ENCODE assay signal across 17 mouse cellular contexts in the genomic region with DNA sequence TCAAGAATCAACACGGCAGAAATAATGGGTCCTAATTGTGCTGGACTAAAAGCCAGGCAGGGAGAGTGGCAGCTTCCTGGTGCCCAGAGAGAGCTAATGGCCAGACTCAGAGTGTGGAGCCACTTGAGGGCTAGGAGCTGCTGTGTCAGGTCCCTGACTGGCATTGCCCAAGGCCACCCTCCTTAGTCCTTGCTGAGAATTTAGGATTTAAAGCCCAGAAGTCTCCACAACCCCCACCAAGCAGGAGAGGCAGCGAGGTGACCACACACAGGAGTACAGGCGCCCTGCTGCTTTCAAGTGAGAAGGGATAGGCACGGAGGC.
DNase-seq lines count a peak whose midpoint lies in the region; ATAC-seq lines count a peak whose summit lies in the region.
"Had no signal": no experiment of that assay in that cellular context is flagged by ENCODE, and none has a peak within 500 bp of the region (broad histone marks: within the 10 kb centered on the region; RNA-seq: fewer than 3 reads in every experiment).

No protein-coding gene starts in this region.

- no peak for DNase-seq in hindbrain, embryonic 11.5 days (ENCODE audit: low spot score)
- no peak for DNase-seq in midbrain, embryonic 11.5 days (ENCODE audit: low spot score, missing footprints)
- no peak for DNase-seq in gastrocnemius, adult 18-20 months (ENCODE audit: low spot score)
- DNase-seq in T-cell, adult 2 months (ENCODE audit: low spot score): no peak
- DNase-seq in layer of hippocampus, adult 18-20 months (ENCODE audit: low spot score in 2 of 2): no peak
- DNase-seq: cerebellum, adult 9-10 months; heart, adult 11 months; heart, postnatal 4 days; kidney, adult 11 months; kidney, postnatal 14 days; thymus, postnatal 36 days had no signal

- no peaks in the 10 kb centered on the region for H3K36me3 ChIP-seq in forebrain, embryonic 13.5 days (ENCODE audit: poor library complexity, severe bottlenecking)
- H3K36me3 ChIP-seq in hindbrain, embryonic 11.5 days (ENCODE audit: control insufficient read depth, insufficient read depth, low read length): no peaks in the 10 kb centered on the region
- no peaks in the 10 kb centered on the region for H3K36me3 ChIP-seq in midbrain, embryonic 11.5 days (ENCODE audit: control insufficient read depth, insufficient read depth, low read length)
- no peaks in the 10 kb centered on the region for H3K36me3 ChIP-seq in neural tube, embryonic 13.5 days
- H3K36me3 ChIP-seq: heart, embryonic 13.5 days; limb, embryonic 13.5 days; liver, embryonic 15.5 days had no signal

- peak; percentile 64 for ATAC-seq in forebrain, embryonic 13.5 days
- ATAC-seq in hindbrain, embryonic 11.5 days (ENCODE audit: low FRiP score): peak; percentile 48; the same call in 1 of the 2 replicates
- peak; percentile 20; the same call in 1 of the 2 replicates for ATAC-seq in midbrain, embryonic 11.5 days (ENCODE audit: low FRiP score)
- peak; percentile 36; the same call in 1 of the 2 replicates for ATAC-seq in neural tube, embryonic 13.5 days (ENCODE audit: low read depth)

- peak overlapping the region; percentile 48 for H3K4me2 ChIP-seq in forebrain, embryonic 13.5 days
- no peak overlapping the region for H3K4me2 ChIP-seq in hindbrain, embryonic 11.5 days (replicated peaks; ENCODE audit: low read depth, low read length)
- peak overlapping the region; percentile 29 for H3K4me2 ChIP-seq in midbrain, embryonic 11.5 days
- H3K4me2 ChIP-seq in neural tube, embryonic 13.5 days: peak overlapping the region; percentile 42
- H3K4me2 ChIP-seq: heart, embryonic 13.5 days; limb, embryonic 13.5 days; liver, embryonic 15.5 days had no signal

- H3K4me1 ChIP-seq in forebrain, embryonic 13.5 days: peaks cover 27% of the 10 kb centered on the region
- H3K4me1 ChIP-seq in hindbrain, embryonic 11.5 days (replicated peaks; ENCODE audit: control insufficient read depth, insufficient read depth, low read length): peaks cover 17% of the 10 kb centered on the region
- H3K4me1 ChIP-seq in midbrain, embryonic 11.5 days (ENCODE audit: control insufficient read depth, insufficient read depth, low read length): peaks cover 27% of the 10 kb centered on the region
- peaks cover 23% of the 10 kb centered on the region for H3K4me1 ChIP-seq in neural tube, embryonic 13.5 days (replicated peaks)
- H3K4me1 ChIP-seq: limb, embryonic 13.5 days; liver, embryonic 15.5 days; megakaryocyte, embryonic 14.5 days had no signal

- H3K4me3 ChIP-seq in forebrain, embryonic 13.5 days: no peak overlapping the region
- no peak overlapping the region for H3K4me3 ChIP-seq in hindbrain, embryonic 11.5 days (ENCODE audit: low read depth, low read length)
- no peak overlapping the region for H3K4me3 ChIP-seq in midbrain, embryonic 11.5 days (ENCODE audit: low read depth, low read length)
- no peak overlapping the region for H3K4me3 ChIP-seq in neural tube, embryonic 13.5 days
- H3K4me3 ChIP-seq: heart, embryonic 13.5 days; limb, embryonic 13.5 days; liver, embryonic 15.5 days; megakaryocyte, embryonic 14.5 days had no signal

- no peak overlapping the region; the same call in 1 of the 2 replicates for H3K9ac ChIP-seq in forebrain, embryonic 13.5 days
- H3K9ac ChIP-seq in hindbrain, embryonic 11.5 days (ENCODE audit: low read depth, low read length): no peak overlapping the region; the same call in 1 of the 2 replicates
- H3K9ac ChIP-seq in midbrain, embryonic 11.5 days (ENCODE audit: low read length): peak overlapping the region; percentile 44; the same call in 1 of the 2 replicates
- H3K9ac ChIP-seq in neural tube, embryonic 13.5 days: peak overlapping the region; percentile 57
- H3K9ac ChIP-seq: heart, embryonic 13.5 days; limb, embryonic 13.5 days; liver, embryonic 15.5 days had no signal

- H3K27ac ChIP-seq in forebrain, embryonic 13.5 days: peak overlapping the region; percentile 92
- 0 out of 2 replicates have a peak overlapping the region, but pooled peaks have one; percentile 13 for H3K27ac ChIP-seq in hindbrain, embryonic 11.5 days (ENCODE audit: low read depth, low read length)
- no peak overlapping the region for H3K27ac ChIP-seq in midbrain, embryonic 11.5 days (ENCODE audit: low read depth, low read length)
- H3K27ac ChIP-seq in neural tube, embryonic 13.5 days (replicated peaks): peak overlapping the region; percentile 72
- H3K27ac ChIP-seq: heart, embryonic 13.5 days; limb, embryonic 13.5 days; liver, embryonic 15.5 days had no signal

- H3K27me3 ChIP-seq in forebrain, embryonic 13.5 days: peaks cover 88% of the 10 kb centered on the region
- no peaks in the 10 kb centered on the region for H3K27me3 ChIP-seq in hindbrain, embryonic 11.5 days (ENCODE audit: control insufficient read depth, insufficient read depth, low read length)
- H3K27me3 ChIP-seq in midbrain, embryonic 11.5 days (ENCODE audit: control insufficient read depth, insufficient read depth, low read length): no peaks in the 10 kb centered on the region
- peaks cover 73% of the 10 kb centered on the region for H3K27me3 ChIP-seq in neural tube, embryonic 13.5 days
- H3K27me3 ChIP-seq: liver, embryonic 15.5 days had no signal

- WGBS in forebrain, embryonic 13.5 days: 15% methylated on average over 4 of the region's 4 CpGs
- 37% methylated on average over 4 of the region's 4 CpGs for WGBS in hindbrain, embryonic 11.5 days
- WGBS in midbrain, embryonic 11.5 days: 25% methylated on average over 4 of the region's 4 CpGs
- WGBS in neural tube, embryonic 13.5 days: 39% methylated on average over 4 of the region's 4 CpGs

- H3K9me3 ChIP-seq in forebrain, embryonic 13.5 days (replicated peaks): no peaks in the 10 kb centered on the region
- H3K9me3 ChIP-seq in hindbrain, embryonic 11.5 days (ENCODE audit: control insufficient read depth, low read length): no peaks in the 10 kb centered on the region
- H3K9me3 ChIP-seq in midbrain, embryonic 11.5 days (ENCODE audit: control insufficient read depth, low read length): no peaks in the 10 kb centered on the region
- no peaks in the 10 kb centered on the region for H3K9me3 ChIP-seq in neural tube, embryonic 13.5 days
- H3K9me3 ChIP-seq: heart, embryonic 13.5 days; limb, embryonic 13.5 days; liver, embryonic 15.5 days; megakaryocyte, embryonic 14.5 days had no signal

Comparison
In these comparisons a context has a peak if more than half of its experiments do, and no peak if none do; other contexts are left out.
1. H3K9ac ChIP-seq: peak in midbrain, embryonic 11.5 days (single experiment) and neural tube, embryonic 13.5 days (single experiment); none in forebrain, embryonic 13.5 days (single experiment) and hindbrain, embryonic 11.5 days (single experiment).
2. Peak in every context shown above with its lines, with median percentiles within 50 percentile points of each other: ATAC-seq.